Mouse (Mus musculus) adrenal gland, postnatal 36 days (tissue): ENCODE results near the gene Sptan1. TPM values are rescaled to one million over a fixed set of nuclear protein-coding genes. Genes with fewer than 3 reads are reported as not detected.
A peak's percentile ranks its signal among the peaks of the same experiment; 100 is the strongest.
"Not testable (repeated sequence)": the region's sequence is repeated elsewhere in the genome, so short reads cannot be mapped to it uniquely, and the experiment has no call there.

ENCODE experiments used
- DNase-seq, 2 experiments: peaks; one replicate each; pipeline ENCODE4 v3.0.0; 2021; ENCODE audit warnings: mixed read lengths in 1 of 2
- total RNA-seq, 2 experiments: library from RNA; stranded (reverse); gene quantifications; 2 replicates each; pipeline ENCODE4 v1.2.3; 2021

Gene Sptan1
- total RNA-seq, 2 experiments from 2014 or later = 197 to 273 TPM

DNA sequence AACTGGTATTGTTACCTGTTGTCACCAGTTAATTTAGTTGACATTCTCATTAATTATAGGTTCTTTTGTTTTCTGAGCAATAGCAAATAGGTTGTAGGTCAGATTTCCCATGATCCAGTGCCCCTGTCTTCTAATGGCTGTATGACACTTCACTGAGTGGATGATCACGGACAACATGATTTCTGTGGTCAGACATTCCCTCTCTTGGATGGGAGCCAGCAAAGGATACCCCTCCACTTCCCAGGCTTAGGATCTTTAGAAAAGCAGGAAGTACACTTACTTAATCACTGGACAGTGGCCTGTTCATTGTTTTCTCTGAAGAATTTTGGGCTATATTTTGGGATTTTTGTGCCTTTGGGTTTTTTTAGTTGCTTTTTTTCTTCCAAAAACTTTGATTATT lies 43.7 kb downstream of the Sptan1 start:
- no peak for DNase-seq

GRCm38 (mm10) chr2:30010840-30011281 lies 45.5 kb downstream of the Sptan1 start:
- DNase-seq = peak; percentile 66 to 76

DNA sequence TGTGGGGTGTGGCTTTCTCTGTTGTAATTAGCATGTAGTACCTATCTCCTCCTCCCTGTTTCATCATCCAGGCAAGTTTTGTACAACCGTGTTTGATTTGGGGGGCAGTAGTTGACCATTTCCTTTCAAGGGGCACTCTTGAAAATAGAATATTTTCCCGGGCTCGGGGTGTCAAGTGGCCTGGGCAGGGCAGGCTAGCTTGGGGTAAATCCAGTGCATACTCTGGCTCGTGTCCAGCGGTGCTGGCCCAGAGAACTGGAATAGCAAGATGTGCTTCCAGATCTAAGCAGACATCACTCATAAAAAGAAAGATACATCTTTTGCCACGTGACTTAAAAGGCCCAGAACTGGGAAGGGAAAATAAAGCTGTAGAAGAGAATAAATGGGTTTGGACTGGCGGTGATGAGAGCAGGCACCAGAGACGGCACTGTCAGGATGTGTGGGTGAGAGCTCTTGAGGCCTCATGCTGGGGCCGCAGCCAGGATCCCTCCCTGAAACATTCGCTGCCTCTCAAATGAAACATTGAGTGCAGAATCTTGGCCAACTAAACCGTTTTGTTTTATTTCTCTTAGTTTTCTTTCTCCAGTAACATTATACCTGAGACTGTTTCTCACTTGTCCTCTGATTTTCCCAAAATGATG lies 49.1 kb downstream of the Sptan1 start:
- no peak for DNase-seq

- DNase-seq = no peak
Observed at GRCm38 (mm10) chr2:30025454-30025853, 60.1 kb downstream of the Sptan1 start.

DNA sequence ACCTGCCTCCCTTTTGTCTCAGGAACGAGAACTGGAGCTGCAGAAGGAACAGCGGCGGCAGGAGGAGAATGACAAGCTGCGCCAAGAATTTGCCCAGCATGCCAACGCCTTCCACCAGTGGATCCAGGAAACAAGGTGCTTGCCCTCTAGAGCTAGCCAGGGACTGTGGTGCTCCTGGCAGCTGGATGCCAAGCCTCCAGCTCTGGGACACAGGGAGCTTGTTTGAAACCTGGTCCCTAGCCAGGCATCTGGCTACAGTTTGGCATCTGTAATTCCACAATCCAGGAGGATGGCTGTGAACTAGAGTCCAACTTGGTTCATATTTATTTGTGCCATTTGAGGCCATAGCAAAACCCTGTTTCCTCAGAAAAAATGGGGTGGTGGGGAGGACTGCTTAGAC lies 61.6 kb downstream of the Sptan1 start:
- no peak for DNase-seq

- DNase-seq = no peak
Observed at GRCm38 (mm10) chr2:30032244-30032846, 67.0 kb downstream of the Sptan1 start.

GRCm38 (mm10) chr2:30032957-30033356 lies 67.6 kb downstream of the Sptan1 start:
- DNase-seq = no peak

DNA sequence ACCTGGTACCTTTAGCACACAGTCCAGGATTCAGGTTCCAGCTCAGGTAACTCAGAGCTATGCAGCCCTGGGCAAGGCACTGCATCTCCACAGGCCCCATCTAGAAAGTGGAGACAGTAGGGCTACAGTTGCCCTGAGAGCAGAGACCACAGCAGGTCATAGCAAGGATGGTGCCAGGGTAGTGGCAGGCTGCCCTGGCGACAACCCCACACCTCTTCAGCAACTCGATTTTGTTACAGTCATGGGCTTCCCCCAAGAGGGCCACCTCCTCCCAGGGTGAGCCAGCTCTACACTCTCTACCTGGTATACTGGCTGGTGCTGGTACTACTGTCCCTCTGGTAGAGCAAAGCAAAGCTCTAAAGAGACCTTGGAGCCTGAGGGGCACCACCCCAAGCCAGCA lies 72.4 kb downstream of the Sptan1 start:
- no peak for DNase-seq

- DNase-seq = no peak
Observed at GRCm38 (mm10) chr2:30038370-30038769, 73.0 kb downstream of the Sptan1 start.

GRCm38 (mm10) chr2:30039687-30040086 lies 74.3 kb downstream of the Sptan1 start:
- DNase-seq = no peak

- peak; percentile 88 to 91 for DNase-seq
Observed at GRCm38 (mm10) chr2:30042445-30042844, 77.1 kb downstream of the Sptan1 start.

GRCm38 (mm10) chr2:30044550-30044949 lies 79.2 kb downstream of the Sptan1 start:
- DNase-seq = no peak

- no peak for DNase-seq
Observed at GRCm38 (mm10) chr2:30047127-30047526, 81.8 kb downstream of the Sptan1 start.

- DNase-seq = no peak
Observed at GRCm38 (mm10) chr2:30048101-30048501, 82.7 kb downstream of the Sptan1 start.

DNA sequence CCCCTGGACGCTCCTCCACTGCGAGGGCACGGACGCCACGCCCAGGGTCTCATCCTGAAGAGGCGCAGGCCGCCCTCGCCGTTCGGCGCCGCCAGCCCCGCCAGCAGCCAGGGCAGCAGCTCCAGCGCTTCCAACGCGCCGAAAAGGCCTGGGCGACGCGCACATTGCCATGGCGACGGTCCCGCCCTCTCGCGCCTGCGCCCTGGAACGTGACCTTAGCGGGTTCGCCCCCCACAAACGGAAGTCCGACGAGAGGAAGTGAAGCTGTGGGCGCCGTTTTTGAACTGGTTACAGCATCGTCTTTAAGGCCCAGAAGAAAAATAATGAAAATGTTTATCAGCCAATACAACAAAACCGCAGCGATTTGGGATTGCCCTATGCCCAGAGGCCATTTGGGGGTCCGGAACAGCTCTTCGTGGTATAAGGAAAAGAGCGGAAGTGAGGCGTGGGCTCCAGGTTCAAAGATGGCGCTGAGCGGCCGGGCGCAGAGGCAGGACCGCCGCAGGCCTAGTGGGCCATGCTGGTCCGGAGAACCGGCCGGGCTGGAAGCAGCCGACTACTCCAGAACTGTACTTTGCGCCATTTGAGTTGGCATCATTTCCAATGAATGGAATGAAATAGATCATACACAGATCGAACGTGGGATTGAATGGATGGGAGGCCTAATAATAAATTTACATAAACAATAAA lies 83.5 kb downstream of the Sptan1 start, which contains the start of gene Wdr34:
Gene Wdr34, minus strand, starts transcription at position 183 of the 690 bp plus-strand sequence.
- peak; percentile 99 for DNase-seq

GRCm38 (mm10) chr2:30049831-30050230 lies 84.5 kb downstream of the Sptan1 start:
- DNase-seq = no peak

GRCm38 (mm10) chr2:30051992-30052761 lies 86.8 kb downstream of the Sptan1 start:
- no peak for DNase-seq

- not testable (repeated sequence) for DNase-seq
Observed at GRCm38 (mm10) chr2:30055310-30055709, 90.0 kb downstream of the Sptan1 start.

- peak; percentile 52 to 66 for DNase-seq
Observed at GRCm38 (mm10) chr2:30056736-30057135, 91.4 kb downstream of the Sptan1 start.

DNA sequence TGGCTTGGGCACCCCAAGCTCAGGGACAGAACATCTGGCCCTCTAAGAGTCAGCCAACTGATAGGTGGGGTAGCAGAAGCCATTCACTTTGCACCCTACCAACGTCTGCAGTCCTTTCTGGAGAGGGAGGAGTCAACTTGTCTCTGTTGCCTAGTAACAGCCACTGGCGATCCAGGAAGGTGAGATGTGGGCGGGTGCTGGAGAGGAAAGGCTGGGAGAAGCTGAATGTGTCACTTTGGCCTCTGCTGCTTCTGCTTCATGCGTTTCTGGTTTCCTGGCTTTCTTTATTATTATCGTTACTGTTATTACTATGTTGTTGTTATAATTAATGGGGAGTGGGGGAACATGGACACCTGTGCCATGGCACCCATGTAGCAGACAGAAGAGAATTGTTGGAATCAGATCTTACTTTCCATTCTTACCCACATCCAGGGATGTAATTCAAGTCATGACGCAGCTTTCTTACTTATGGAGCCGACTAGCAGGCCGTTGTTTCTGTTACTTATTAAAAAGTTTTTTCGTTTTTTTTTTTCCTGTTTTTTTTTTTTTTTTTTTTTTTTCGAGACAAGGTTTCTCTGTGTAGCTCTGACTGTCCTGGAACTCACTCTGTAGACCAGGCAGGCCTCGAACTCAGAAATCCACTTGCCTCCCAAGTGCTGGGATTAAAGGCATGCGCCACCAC lies 92.0 kb downstream of the Sptan1 start, which contains the start of gene Set:
Gene Set, plus strand, starts transcription at position 156 of the 682 bp plus-strand sequence.
- peak; percentile 72 to 75 for DNase-seq

GRCm38 (mm10) chr2:30058418-30058817 lies 93.1 kb downstream of the Sptan1 start:
- DNase-seq = no peak
